Mouse (Mus musculus) C2C12 (cell line): ENCODE data around the gene Zfp467.

Experiments used
- CTCF ChIP-seq: IDR thresholded peaks from one replicate; pipeline ENCODE4 v1.5.1; 2011; ENCODE audit not compliant: control insufficient read depth, insufficient read depth, insufficient read length
- FOSL1 ChIP-seq: IDR thresholded peaks from one replicate; pipeline ENCODE4 v1.8.0; 2011; ENCODE audit warnings: mild to moderate bottlenecking, low read length; ENCODE audit not compliant: poor library complexity, insufficient read depth, severe bottlenecking

DNA sequence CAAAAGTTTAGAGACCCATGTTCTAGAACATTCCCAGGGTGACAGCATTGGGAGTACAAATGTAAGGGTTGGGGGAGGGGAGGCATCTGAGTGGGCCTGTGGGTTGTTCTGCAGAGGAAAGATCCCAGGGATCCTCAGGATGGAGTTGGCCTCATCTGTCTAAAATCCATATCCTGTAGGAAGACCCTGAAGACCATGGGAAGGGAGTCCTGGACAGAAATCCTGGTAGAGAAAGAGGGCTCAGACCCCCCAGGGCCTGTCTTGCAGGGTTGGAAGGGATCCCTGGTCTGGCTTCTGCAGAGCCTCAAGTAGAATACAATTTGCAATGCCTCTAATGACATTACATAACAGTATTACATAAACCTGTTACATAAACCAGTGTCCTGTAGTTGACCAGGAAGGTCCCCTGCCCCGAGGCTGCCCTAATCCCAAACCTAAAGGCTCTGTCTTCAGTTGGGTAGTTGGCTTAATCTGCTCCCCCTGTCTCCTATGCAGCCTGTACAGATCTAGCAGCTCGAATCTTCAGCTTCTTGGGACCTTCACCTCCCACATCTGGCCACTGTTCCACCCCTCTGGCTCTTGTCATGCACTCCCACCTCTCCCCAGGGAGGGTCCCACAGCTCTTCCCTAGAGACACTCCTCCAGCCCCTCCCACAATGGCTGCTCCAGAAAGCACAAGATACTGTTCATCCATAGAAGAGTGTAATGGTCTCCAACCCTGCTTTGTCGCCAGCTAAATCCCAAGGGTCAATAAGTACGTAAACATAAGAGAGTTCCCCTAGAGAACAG is 16.7 kb downstream of the Zfp467 start:
- TF ChIP-seq FOSL1 (no peak), CTCF (no peak)
